Mouse (Mus musculus): ENCODE results near the gene Atp13a5.

GRCm38 (mm10) chr16:29327910-29328309 is 50.6 kb downstream of the Atp13a5 start:
- TF ChIP-seq CTCF (IDR thresholded peaks at IDR 0.05; ENCODE audit: low read depth, low read length) (no peak), POLR2A (IDR thresholded peaks at IDR 0.05; ENCODE audit: borderline replicate concordance, low read depth, low read length) (no peak)

Measured in bone marrow macrophage, adult 2 months (primary cell).